Mouse (Mus musculus): Measurements from ENCODE around the gene Lrrc66. TPM values are rescaled to one million over a fixed set of nuclear protein-coding genes. Genes with fewer than 3 reads are reported as not detected.

The Lrrc66 gene
- total and polyA plus RNA-seq, 3 experiments = 0.04 TPM; not detected in 2

DNA sequence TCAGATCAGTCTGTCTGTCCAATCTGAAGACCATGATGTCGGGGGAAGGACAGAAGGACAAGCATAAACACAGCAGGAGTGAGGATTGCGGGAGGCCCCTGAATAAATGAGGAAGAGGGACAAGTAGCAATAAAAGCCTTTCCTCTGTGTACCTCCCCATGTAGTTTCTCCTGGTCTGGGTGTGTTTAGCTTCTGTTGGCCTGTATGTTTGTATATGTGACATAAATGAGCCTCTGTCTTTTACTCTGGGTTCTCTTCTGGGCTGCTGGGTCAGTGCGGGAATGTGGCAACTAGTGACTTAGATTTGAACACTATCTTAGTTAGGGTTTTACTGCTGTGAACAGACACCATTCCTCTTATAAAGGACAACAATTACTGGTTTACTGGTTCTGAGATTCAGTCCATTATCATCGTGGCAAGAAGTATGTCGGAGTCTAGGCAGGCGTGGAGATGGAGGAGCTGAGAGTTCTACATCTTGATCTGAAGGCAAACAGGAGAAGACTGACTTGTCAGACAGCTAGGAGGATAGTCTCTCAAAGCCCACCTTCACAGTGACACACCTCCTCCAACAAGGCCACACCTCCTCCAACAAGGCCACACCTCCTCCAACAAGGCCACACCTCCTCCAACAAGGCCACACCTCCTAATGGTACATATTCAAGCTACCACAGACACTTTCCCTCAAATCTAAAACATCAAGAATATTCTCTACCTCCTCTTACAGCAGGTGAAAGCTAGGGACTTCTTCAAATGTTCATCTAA is 60.8 kb downstream of the Lrrc66 start:
- no peaks in the 10 kb centered on the region for H3K36me3 ChIP-seq (replicated peaks in 1 of 2; ENCODE audit: control insufficient read depth in 1 of 2, insufficient read depth in 1 of 2, low read length in 1 of 2)
- no peak overlapping the region for H3K27ac ChIP-seq (ENCODE audit: insufficient read depth, low read depth)
- no peak overlapping the region for H3K4me3 ChIP-seq (replicated peaks in 1 of 3; ENCODE audit: low read depth in 2 of 3, low read length in 2 of 3, poor library complexity in 1 of 3)
- H3K4me1 ChIP-seq (ENCODE audit: control insufficient read depth in 1 of 2, insufficient read depth in 2 of 2) = peaks cover 2 to 4% of the 10 kb centered on the region in 2 experiments; a peak in 1 of 4 replicates
- no peak overlapping the region for H3K9ac ChIP-seq (ENCODE audit: insufficient read depth, low read depth)
- DNase-seq (ENCODE audit: extremely low read depth) = no peak
- TF ChIP-seq CTCF (conservative IDR thresholded peaks at IDR 0.05 in 1 of 2, IDR thresholded peaks at IDR 0.05 in 1 of 2; ENCODE audit: low read depth in 2 of 2, low read length in 2 of 2) (no peak), TCF12 (IDR thresholded peaks at IDR 0.05; ENCODE audit: low read depth, low read length) (no peak), TBP (conservative IDR thresholded peaks at IDR 0.05; ENCODE audit: low read depth, low read length) (no peak), EP300 (IDR thresholded peaks at IDR 0.05; ENCODE audit: low read length) (no peak), RAD21 (IDR thresholded peaks at IDR 0.05; ENCODE audit: low read depth, low read length) (no peak), ZNF384 (IDR thresholded peaks at IDR 0.05; ENCODE audit: low read depth, low read length) (no peak), MAZ (IDR thresholded peaks at IDR 0.05; ENCODE audit: low read depth, low read length) (no peak), MAFK (IDR thresholded peaks at IDR 0.05; ENCODE audit: insufficient replicate concordance, low read length) (no peak), CHD1 (IDR thresholded peaks at IDR 0.05; ENCODE audit: low read depth, low read length) (no peak), HCFC1 (IDR thresholded peaks at IDR 0.05; ENCODE audit: low read depth, low read length) (no peak), NELFE (IDR thresholded peaks at IDR 0.05; ENCODE audit: low read depth, low read length) (no peak), POLR2A (IDR thresholded peaks at IDR 0.05; ENCODE audit: low read depth, low read length) (no peak), ELF1 (IDR thresholded peaks at IDR 0.05; ENCODE audit: low read depth, low read length) (no peak), IRF4 (IDR thresholded peaks at IDR 0.05; ENCODE audit: low read depth, low read length) (no peak), MXI1 (IDR thresholded peaks at IDR 0.05; ENCODE audit: low read depth, low read length) (no peak)
- no peak overlapping the region for H3K4me2 ChIP-seq (ENCODE audit: insufficient read depth, low read depth, poor library complexity, severe bottlenecking)
- H3K27me3 ChIP-seq (replicated peaks) = no peaks in the 10 kb centered on the region
- no peaks in the 10 kb centered on the region for H3K79me2 ChIP-seq (replicated peaks; ENCODE audit: control insufficient read depth, extremely low read depth, insufficient read depth, poor library complexity, severe bottlenecking)
- H3K9me3 ChIP-seq (replicated peaks; ENCODE audit: low read length) = no peaks in the 10 kb centered on the region
- in situ Hi-C loops (cut with MboI; ENCODE audit: low pct_ligation_motif_present, low pct_unique_long_range_greater_than_20kb, low sequenced_read_pairs) (no loop called here), dilution Hi-C loops (cut with MboI; ENCODE audit: extremely low pct_ligation_motif_present, extremely low pct_unique_long_range_greater_than_20kb, low sequenced_read_pairs) (no loop called here)

GRCm38 (mm10) chr5:73569181-73569580 is 63.1 kb downstream of the Lrrc66 start:
- H3K9ac ChIP-seq (ENCODE audit: insufficient read depth, low read depth) = no peak overlapping the region
- H3K4me1 ChIP-seq (ENCODE audit: control insufficient read depth in 1 of 2, insufficient read depth in 2 of 2) = peaks cover 2 to 4% of the 10 kb centered on the region in 2 experiments; a peak in 1 of 4 replicates
- H3K4me3 ChIP-seq (replicated peaks in 1 of 3; ENCODE audit: low read depth in 2 of 3, low read length in 2 of 3, poor library complexity in 1 of 3) = no peak overlapping the region
- H3K36me3 ChIP-seq (replicated peaks in 1 of 2; ENCODE audit: control insufficient read depth in 1 of 2, insufficient read depth in 1 of 2, low read length in 1 of 2) = no peaks in the 10 kb centered on the region
- in situ Hi-C loops (cut with MboI; ENCODE audit: low pct_ligation_motif_present, low pct_unique_long_range_greater_than_20kb, low sequenced_read_pairs) = no loop called here
- TF ChIP-seq NRF1 (IDR thresholded peaks at IDR 0.05; ENCODE audit: low read depth, low read length) = no peak
- no peak for TF ChIP-seq MXI1 (IDR thresholded peaks at IDR 0.05; ENCODE audit: low read depth, low read length)
- TF ChIP-seq MAFK (IDR thresholded peaks at IDR 0.05; ENCODE audit: insufficient replicate concordance, low read length) = no peak
- TF ChIP-seq USF1 (IDR thresholded peaks at IDR 0.05; ENCODE audit: low read depth, low read length) = no peak
- TF ChIP-seq CTCF (conservative IDR thresholded peaks at IDR 0.05 in 1 of 2, IDR thresholded peaks at IDR 0.05 in 1 of 2; ENCODE audit: low read depth in 2 of 2, low read length in 2 of 2) = no peak
- TF ChIP-seq RAD21 (IDR thresholded peaks at IDR 0.05; ENCODE audit: low read depth, low read length) = no peak
- no peak for TF ChIP-seq IRF4 (IDR thresholded peaks at IDR 0.05; ENCODE audit: low read depth, low read length)
- TF ChIP-seq RCOR1 (conservative IDR thresholded peaks at IDR 0.05; ENCODE audit: low read depth, low read length) = no peak
- TF ChIP-seq MAX (IDR thresholded peaks at IDR 0.05; ENCODE audit: low read length) = no peak
- TF ChIP-seq ZMIZ1 (IDR thresholded peaks at IDR 0.05; ENCODE audit: low read depth, low read length) = no peak
- TF ChIP-seq PAX5 (IDR thresholded peaks at IDR 0.05; ENCODE audit: low read length) = no peak
- no peak for TF ChIP-seq SIN3A (IDR thresholded peaks at IDR 0.05; ENCODE audit: low read length)
- TF ChIP-seq KAT2A (IDR thresholded peaks at IDR 0.05; ENCODE audit: insufficient replicate concordance, low read length) = no peak
- TF ChIP-seq MEF2A (IDR thresholded peaks at IDR 0.05; ENCODE audit: borderline replicate concordance, low read depth, low read length) = no peak
- TF ChIP-seq EP300 (IDR thresholded peaks at IDR 0.05; ENCODE audit: low read length) = no peak
- TF ChIP-seq CHD1 (IDR thresholded peaks at IDR 0.05; ENCODE audit: low read depth, low read length) = no peak
- no peak for TF ChIP-seq BHLHE40 (IDR thresholded peaks at IDR 0.05; ENCODE audit: low read depth, low read length)
- TF ChIP-seq ZKSCAN1 (IDR thresholded peaks at IDR 0.05; ENCODE audit: borderline replicate concordance, low read depth, low read length) = no peak
- no peak for TF ChIP-seq USF2 (conservative IDR thresholded peaks at IDR 0.05; ENCODE audit: low read depth, low read length)
- TF ChIP-seq POLR2A (IDR thresholded peaks at IDR 0.05; ENCODE audit: low read depth, low read length) = no peak
- no peaks in the 10 kb centered on the region for H3K27me3 ChIP-seq (replicated peaks)
- dilution Hi-C loops (cut with MboI; ENCODE audit: extremely low pct_ligation_motif_present, extremely low pct_unique_long_range_greater_than_20kb, low sequenced_read_pairs) = no loop called here
- no peaks in the 10 kb centered on the region for H3K79me2 ChIP-seq (replicated peaks; ENCODE audit: control insufficient read depth, extremely low read depth, insufficient read depth, poor library complexity, severe bottlenecking)
- no peaks in the 10 kb centered on the region for H3K9me3 ChIP-seq (replicated peaks; ENCODE audit: low read length)
- H3K27ac ChIP-seq (ENCODE audit: insufficient read depth, low read depth) = no peak overlapping the region
- DNase-seq (ENCODE audit: extremely low read depth) = peak; percentile 39
- no peak overlapping the region for H3K4me2 ChIP-seq (ENCODE audit: insufficient read depth, low read depth, poor library complexity, severe bottlenecking)

Measured in CH12.LX (cell line).